Mouse (Mus musculus) thymus, adult 18-20 months (tissue): ENCODE measurements at regions not wholly inside any gene's neighbourhood (a gene's known extent, or its start where the extent isn't known, plus 50 kb on each side); places are given as distances from the start of the nearest gene placed in this dataset.

Experiments
- DNase-seq, 2 experiments: peaks; one replicate each; pipeline ENCODE4 v3.0.0; 2022; ENCODE audit warnings: mixed read lengths in 2 of 2

DNA sequence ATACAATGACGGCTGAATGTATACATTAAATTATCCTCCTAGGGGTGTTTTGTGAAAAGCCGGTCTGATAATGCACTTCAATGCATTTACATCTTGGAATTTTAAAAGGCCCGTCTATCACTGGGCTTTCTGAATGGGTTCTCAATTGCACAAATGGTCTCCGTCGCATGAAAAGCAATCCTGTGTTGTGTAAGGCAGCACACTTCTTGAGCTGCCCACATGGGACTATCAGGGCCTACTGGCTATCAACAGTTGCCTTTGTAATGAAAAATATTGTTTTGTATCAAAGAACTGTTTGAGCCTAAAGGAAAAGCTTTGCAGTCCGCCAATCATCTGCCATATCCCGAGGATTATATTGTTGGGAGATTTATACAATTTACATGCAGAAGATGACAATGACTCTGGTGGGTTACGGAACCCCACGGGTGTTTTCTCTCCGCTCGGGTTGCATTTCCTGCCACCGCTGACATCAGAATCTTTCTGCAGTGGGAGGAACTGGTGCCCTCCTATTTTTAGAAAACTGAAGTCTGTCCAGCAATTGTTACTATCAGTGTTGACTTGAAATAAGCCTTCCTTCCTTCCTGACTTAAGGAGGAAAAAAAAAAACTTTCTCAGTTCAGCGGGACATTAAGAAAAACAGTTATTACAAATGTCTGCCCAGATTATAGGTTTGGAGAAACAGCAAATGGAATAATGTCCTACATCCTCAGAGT is 118.7 kb downstream of the Tmem26 start:
- DNase-seq: no peak

DNA sequence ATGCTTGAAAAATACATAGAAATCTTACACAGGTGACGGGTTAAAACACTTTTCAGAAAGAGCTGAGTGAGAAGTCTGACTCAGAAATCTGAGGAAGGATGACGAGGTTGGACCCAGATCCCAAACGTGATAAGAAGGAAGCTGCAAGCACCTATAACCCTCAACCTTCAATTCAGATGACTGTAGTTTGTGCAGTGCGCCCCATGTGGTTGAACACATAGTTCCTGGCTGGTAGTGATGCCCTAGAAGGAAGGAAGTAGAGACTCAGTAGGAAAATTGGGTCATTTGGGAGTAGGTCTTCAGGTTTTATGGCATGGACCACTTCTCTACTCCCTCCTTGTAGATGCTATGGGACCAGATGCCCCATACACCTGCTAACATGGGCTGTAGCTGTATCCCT is 120.6 kb downstream of the Tmem26 start:
- no peak for DNase-seq

DNA sequence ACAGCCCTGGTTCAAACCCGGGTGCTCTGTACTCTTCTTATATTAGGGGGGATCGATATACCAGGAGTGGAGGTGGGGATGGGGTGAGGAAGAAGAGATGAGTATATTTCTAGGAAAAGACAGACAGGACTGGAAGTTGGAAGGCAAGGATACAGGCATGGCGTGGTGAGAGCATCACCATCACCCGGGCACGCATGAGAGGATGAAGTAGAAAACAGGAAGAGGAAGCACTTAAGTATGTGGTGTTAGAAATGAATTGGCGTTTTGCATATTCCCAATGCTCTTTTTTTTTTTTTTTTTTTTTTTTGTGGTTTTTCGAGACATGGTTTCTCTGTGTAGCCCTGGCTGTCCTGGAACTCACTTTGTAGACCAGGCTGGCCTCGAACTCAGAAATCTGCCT is 121.2 kb downstream of the Tmem26 start:
- no peak for DNase-seq

DNA sequence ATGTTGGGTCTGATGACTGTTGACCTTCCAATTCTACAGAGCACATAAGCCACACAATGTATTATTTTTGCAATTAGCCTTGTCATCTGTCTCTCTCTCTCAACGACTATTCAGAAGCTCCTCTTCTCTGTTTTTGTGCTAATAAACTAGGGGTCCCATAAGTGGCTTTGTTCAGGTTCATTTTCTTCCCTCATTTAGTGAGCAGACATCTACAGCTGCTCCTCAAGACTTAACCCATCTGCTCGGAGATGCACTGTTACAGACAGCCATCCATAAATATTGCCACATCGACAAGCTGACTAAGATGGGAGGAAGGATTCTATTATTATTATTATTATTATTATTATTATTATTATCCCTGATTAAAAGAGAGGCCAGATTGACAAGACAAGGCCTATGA is 127.7 kb downstream of the Tmem26 start:
- no peak for DNase-seq

DNA sequence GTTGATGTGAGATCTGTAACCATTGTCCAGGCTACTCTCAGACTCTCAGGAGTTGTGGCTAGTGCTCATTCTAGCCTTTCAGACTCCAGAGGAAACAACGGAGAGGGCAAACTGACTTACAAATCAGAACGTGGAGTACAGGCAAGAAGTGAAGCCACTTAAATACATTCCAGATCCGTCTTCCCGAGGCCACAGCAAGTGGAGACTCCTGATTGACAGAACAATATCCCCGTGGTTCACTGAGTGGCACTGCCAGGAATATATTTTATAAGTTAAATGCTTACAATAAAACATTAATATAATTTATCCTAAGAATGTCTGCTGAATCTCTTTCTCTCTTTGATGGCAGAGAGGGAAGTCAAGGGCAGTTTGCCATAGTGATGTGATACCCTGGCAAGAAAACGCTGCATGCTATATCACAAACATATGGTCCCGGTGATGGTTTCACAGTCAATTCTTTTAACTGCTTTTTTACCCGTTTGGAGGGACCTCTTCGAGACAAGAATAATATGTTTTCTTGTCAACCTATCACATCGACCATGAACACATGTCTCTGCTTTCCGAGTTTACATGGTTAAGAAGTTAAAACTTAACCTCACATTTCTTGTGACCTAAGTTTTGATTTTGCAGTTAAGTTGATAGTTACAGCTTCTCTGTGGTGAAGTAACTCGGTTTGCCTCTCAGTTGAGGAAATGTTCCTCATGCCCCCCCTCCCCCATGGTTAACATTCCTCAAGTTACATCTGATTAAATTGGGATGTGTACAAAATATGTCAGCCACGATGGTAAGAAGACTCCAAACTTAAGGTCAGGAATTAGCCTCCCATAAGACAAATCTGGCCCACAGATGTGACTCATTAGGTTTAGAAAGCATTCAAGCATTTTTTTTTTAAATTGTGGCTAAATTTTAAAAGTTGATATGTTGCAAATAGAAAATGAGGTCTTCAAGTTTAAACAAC is 132.8 kb downstream of the Tmem26 start:
- DNase-seq: no peak

DNA sequence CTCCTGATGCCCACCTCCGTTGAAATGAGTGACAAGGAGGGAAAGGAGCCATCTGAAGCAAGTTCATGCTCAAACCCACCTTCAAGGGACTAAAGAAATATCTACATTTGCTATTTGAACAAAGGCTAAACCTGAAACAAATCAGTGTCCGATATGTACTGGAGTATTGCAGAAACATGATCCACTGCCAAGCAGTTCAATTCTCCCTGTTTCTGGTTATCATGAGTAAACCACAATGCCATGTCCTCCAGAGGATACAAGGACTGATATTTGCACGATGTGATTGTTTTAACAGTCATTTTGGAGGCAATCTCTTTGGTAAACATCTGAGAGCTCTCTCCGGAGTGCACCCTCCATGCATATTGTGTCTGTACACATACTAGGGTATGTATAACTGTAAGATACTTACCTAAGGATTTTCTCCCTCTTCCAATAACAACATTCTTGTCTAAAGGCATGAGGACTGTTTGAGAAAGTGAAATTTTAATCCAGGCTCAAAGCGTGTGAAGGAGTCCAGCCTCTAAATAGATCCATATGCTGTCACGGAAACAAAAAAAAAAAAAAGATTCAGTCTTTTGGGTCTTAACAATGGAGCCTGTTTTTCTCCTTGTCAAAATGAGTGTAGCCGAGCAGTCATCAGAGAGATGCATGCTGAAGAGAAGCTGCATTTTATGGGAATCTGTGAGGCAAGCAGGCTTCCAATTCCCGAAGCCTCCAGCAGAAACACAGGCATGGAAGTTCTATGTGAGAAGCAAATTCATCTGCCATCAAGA is 141.3 kb downstream of the Tmem26 start:
- no peak for DNase-seq

DNA sequence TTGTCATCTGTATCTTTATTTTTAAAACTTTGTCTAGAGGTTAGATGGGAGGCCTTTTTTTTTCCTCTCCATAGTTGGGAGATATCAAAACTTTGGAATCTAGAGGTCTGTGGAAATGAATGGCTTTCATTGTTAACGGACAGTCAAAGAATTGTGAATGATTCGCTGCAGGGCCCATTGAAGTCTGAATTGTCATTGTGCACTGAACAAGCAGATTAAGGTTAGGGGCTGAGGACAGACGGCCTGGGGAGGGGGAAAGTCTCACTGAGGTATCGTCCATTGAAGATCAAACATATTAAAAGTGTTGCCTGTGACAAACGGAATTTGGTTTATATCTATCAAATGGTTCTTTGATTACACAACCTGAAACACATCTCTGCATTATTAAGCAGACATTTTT is 142.3 kb downstream of the Tmem26 start:
- no peak for DNase-seq

DNA sequence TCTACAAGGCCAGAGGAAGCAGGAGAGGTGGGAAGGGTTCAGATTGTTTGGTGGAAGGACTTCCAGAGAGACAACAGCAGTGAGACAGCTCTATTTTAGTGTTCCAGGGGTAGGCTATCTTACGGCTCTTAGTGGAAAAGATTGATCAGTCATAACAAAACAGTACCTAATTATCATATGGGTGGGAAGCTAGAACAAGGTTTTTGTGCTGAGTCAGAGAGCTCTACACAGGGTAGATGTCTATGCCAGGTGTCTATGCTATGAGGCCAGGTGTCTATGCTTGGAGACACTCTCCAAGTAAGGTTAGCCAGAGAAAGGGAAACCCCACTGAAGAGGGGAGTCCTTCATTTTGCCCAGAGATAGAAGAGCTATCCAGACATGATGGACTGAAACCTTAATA is 143.9 kb downstream of the Tmem26 start:
- DNase-seq: no peak

DNA sequence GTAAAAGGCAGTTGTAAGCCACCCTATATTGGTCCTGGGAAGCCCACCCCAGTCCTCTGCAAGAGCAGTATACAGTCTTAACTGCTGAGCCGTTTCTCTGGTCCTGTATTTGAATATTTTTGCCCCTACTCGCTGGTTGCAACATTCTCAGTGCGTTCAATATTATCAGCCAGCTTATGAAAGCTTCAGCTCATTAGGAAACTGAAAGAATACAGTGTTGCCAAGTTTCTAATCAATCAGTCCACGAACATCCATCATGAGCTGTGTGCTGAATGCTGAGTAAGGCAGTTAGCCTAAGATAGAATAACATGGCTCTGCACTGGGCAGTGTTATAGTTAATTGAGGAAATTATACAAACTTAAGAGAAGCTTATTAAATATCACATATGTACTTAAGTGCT is 148.7 kb downstream of the Tmem26 start:
- DNase-seq: no peak

DNA sequence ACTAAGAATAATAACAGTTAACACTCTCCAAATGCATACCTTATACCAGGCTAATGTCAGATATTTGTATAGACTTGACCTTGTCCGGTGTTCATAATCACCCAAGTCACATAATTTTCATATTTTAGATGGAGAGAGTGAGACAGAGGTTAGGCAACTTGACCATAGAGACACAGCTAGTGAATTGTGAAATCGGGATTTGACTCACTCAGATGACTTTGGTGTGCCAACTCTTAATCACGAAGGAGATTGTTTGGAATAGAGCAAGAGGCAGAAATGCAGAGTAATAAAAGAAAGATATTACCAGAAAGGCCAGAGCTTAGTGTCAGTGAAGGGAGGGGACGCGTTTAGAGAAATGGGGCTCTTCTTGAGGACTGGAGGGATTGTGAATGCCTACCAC is 152.2 kb downstream of the Tmem26 start:
- no peak for DNase-seq

DNA sequence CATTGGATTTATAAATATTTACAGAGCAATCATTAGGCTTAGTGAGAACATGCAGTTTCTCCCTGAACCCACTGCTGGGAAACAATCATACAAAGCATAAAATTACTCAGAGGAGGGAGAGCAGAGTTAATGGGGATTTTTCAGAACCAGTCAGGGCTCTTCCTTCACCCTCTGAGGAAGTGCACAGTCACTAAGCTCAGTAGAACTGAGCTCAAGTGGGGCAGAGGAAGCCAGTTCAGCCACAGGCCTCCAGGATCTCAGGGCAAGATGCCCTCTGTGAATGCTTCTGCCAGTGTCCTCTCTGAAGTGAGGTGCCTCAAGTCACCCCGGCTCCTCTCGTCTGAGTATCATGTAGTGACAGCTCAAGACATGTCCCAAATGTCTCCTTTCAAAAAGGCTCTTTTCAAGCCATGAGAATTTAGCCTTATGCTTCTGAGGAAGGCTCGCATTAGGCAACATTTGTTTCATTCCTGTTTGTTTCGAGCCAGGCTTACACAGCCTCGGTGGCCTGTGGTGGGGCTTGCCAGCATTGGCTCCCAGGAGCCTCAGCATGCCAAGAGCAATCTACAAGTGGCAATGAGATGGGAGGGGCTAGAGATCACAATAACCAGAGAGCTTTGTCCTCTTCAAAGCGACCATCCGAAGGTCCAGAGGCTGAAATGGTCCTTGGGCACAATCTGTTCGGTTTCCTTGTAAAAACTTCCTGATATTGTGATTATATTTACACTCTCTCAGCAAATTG is 169.8 kb downstream of the Tmem26 start:
- DNase-seq: no peak

DNA sequence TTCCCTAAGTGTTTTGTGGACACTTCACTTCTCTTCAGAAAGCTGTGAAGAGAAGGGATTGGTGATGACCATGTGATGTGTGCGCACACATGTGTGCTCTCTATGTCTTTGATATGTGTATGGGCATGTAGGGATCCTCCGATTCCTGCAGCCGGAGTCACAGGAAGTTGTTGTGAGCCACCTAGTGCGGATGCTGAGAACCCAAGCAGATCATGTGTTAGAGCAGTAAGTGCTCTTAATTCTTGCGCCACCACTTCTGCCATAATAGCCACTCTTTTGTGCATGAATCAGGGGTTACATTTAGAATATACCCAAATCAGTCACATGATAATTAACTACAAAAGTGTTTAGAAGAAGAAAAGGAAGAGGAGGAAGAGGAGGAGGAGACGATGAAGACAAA is 170.7 kb downstream of the Tmem26 start:
- DNase-seq: no peak

DNA sequence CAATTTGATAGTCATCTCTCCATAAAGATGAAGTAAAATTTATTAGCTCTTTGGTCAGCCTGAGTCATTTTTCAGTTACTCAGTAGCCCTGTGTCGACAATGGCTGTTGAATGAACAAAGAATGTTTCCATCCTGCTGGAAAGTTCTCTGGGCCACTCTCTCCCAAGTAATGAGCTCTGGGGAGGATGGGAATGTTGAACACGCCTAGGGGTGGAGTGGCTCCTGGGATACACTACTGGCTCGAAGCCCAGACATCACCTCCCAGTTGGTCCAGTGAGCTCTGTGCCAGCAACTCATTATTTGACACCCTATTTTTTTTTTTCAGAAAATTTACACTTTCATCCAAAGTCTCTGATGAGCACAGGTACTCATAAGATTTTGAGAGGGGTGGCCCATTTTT is 174.1 kb downstream of the Tmem26 start:
- no peak for DNase-seq

DNA sequence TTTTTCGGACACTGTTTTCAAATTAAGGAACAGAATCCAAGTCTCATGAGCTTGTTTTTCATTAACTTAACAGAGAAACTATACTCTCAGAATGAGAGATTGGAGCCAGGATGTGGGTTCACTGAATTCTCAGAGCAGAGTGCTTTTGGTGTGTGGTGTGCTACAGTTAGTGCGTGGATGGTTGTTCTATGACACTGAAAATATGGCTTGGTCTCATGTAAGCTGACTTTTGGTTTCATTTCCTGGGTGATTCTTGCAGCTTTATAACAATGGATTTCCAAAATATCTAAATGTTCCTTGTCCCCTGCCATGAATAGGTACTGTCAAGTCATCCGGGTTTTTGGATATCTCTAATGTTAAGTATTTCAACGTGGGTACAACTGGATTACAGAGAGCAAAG is 177.7 kb downstream of the Tmem26 start:
- DNase-seq: no peak

DNA sequence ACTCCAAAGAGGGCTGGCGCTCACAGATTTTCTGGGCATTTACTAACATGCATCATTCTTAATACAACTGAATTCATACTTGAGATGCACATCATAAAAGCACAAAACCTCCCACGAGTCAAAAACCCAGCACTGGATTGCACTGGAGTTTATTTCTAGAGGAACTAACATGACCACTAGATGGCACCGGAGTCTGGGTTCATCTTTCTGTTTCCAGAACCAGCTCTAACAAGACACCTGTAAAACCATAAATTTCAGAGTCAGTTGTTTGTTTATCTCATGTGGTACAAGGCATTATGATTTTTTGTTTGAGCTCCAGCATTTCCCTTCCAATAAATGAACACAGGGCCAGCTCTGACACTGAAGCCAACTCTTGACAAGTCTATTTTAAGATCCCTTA is 179.2 kb downstream of the Tmem26 start:
- DNase-seq: no peak

DNA sequence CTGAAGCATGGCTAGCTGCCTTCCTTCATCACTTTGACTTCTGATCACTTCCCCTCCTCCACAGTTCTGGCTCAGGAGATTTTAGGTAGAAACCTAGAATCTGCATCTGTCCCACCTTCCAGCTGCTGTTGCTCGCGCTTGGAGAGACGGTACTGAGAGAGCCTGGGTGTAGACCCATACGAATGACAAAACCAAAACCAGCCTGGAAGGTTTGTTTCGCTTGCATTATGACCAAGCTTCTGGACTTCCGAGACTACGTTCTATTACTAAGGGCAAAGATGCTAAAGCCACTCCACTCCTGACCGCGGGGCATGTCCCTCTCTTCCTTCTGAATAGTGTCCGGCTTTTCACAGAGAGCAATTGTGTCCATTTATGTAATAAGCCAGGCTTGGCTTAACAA is 180.9 kb downstream of the Tmem26 start:
- no peak for DNase-seq

DNA sequence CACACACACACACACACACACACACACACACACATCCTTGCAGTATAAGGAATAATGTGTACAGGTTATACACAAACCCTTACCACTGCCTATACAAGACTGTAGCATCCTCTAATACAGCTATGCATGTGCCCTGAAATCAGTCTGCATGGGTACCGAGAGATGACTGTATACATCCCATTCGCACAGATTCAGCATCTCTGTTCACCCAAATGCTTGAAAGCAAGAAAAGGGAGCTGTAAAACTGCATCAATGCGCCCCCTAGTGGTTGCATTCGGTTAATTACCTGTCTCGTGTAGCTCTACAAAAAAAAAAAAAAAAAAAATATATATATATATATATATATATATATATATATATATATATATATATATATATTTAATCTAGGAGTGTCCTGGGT is 184.8 kb downstream of the Tmem26 start:
- no peak for DNase-seq

DNA sequence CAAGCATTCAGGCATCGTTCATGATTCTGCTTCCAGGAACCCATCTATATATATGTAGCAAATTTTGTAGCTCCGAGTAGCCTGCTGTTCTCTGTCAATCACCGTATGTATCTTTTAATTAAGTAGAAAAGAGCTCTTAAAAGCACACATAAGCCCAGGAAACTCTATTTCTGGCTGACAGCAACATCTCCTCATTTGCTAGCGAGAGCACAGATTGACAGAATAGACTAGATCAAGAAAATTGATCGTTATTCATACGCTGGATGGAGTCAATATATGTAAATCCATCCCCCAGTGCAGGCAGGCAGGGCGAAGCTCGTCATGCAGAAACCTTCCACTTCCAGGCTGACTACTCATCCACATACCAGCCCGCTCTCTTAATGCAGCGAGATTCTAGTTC is 185.6 kb downstream of the Tmem26 start:
- DNase-seq: no peak

DNA sequence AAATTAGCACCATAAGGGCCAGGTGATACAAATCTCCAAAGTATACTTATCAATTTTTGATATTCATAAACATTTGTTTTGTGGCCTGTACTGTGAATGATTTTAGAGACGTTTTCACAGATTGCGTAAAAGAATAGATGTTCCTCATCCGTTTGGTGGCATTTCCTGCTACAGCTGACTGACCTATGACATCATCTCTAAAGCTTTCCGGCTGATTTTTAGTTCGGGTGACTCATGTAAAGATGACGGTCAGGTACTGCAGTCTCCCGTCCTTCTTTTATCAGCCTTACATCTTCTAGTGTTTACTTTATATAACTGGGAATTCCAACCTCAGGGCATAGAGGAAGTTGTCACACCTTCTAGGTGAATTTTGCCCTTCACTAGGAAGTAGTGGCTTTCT is 192.7 kb downstream of the Tmem26 start:
- DNase-seq: no peak

DNA sequence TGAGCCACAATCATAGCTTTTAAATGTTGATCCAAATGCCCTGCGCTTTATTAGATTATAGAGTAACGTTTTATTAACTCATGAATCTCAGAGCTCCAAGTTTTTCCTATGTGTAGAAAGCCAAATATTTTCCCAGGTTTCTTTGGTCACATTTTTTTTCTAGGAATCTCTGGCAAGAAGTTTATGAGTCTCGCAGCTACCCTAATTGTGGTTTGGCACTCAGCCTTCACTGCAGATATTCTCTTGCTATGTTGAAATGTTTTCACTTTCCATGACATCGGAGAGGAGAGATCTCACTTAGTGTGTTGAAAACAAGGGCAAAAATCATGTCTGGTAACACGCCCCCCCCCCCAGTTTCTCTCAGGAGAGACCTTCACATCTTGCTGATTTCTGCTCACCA is 212.4 kb downstream of the Tmem26 start:
- no peak for DNase-seq

DNA sequence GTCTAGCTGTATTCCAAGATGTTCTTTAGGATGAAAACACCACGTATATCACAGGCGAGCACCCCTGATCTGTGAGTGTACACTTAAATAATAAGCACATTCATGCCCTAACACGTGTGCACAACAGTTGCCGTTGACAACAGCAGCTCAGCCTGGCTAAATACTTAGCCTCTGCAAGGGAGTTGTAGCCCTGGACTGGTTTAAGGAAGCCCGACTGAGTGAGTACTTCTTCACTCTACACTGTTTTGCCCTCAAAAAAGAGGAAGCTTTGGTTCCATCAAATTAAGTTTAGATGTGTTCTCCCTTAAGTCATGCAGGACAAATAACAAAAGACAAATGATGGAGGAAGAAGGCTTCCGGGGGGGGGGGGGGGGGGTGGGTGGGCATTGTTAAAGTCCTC is 208.0 kb upstream of the Rhobtb1 start:
- DNase-seq: no peak

DNA sequence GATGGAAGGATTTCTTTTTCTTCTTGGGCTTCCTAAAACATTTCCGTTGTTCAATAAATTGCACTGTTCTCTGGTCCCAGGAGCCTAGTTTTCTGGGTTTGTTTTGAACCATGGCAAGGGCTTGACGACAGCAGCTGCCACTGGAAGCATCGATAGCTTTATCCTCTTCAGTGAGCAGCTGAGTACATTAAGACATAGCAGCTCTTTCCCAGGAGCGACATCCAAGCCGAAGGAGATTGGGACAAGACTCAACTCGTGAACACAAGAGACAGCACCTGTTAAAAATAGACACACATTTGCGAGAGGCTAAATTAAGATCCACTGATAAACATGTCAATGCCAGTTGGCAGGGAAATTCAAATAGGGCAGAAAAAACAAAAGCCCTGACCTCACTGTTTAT is 194.7 kb upstream of the Rhobtb1 start:
- DNase-seq: no peak

DNA sequence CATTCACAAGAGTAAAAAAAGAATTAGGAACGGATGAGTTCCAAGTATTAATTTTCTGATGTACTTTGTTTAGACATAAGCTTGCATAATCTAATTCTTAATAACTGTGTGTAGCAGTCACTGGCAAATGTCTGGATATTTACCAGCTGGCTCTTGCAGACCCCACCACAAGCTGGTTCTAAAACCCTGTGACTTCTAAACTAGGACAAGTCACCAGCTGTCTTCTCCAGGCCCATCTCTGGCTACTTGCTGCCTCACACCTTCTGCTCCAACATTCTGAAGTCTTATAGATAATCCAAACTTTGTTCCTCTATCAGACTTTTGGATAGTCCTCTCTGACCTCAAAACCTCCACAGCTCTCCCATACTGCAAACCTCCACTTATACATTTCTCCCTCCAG is 189.9 kb upstream of the Rhobtb1 start:
- no peak for DNase-seq
